Mouse (Mus musculus): ENCODE data around the gene Kri1.

- TF ChIP-seq CTCF (IDR thresholded peaks at IDR 0.05) (no peak), EP300 (IDR thresholded peaks at IDR 0.05) (no peak)
Measured at GRCm38 (mm10) chr9:21274336-21274735, 13.4 kb downstream of the Kri1 start.

Measured in lung, postnatal 0 days (tissue).